Mouse (Mus musculus): ENCODE results near the gene Slc16a10.

DNA sequence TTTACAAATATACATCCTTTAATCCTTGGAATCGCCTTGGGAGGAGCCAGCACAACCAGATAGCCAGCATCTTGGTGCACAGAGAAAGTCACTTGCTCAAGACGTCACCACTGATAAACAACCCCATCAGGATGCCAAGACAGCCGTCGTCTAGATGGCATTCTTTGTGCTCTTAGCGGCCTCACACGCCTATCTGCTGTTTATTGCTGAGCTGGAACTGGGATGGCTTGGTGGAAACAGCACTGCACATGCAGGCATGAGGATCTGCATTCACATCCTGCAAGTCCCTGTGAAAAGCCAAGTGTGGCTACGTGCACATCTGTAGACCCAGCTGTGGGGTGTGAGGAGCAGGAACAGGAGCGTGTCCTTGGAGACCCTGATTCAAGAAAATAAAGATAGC is 39.1 kb downstream of the Slc16a10 start:
- no peak for TF ChIP-seq CTCF (IDR thresholded peaks at IDR 0.05; ENCODE audit: extremely low read depth, insufficient read length, insufficient replicate concordance, low read depth, low read length)
- TF ChIP-seq POLR2A (IDR thresholded peaks at IDR 0.05; ENCODE audit: low read depth, low read length): no peak

Data from small intestine, adult 2 months (tissue).